Mouse (Mus musculus) forebrain, embryonic 12.5 days (tissue): Measurements from ENCODE around the gene Dchs1. TPM values are rescaled to one million over a fixed set of nuclear protein-coding genes. Genes with fewer than 3 reads are reported as not detected.

Source experiments
- ATAC-seq: fragments of 200-750 bp; cut with Nextera tagmentation; 2 replicates; pipeline ENCODE4 v1.8.0; 2017; ENCODE audit warnings: moderate TSS enrichment; ENCODE audit not compliant: low FRiP score
- H3K27ac ChIP-seq: fragments of 300-500 bp; sonication (generic); 2 replicates; pipeline ENCODE4 v1.5.1; 2016; ENCODE audit warnings: mild to moderate bottlenecking
- H3K27me3 ChIP-seq: fragments of 300-500 bp; sonication (generic); 2 replicates; pipeline ENCODE4 v1.6.1; 2016; ENCODE audit warnings: mild to moderate bottlenecking
- H3K36me3 ChIP-seq: fragments of 300-500 bp; sonication (generic); replicated peaks from 2 replicates; pipeline ENCODE4 v1.6.1; 2016; ENCODE audit warnings: mild to moderate bottlenecking
- H3K4me1 ChIP-seq: fragments of 300-500 bp; sonication (generic); 2 replicates; pipeline ENCODE4 v1.6.1; 2016
- H3K4me2 ChIP-seq: fragments of 300-500 bp; sonication (generic); 2 replicates; pipeline ENCODE4 v1.6.1; 2016; ENCODE audit warnings: mild to moderate bottlenecking, moderate library complexity
- H3K4me3 ChIP-seq: fragments of 300-500 bp; sonication (generic); replicated peaks from 2 replicates; pipeline ENCODE4 v1.5.1; 2016; ENCODE audit warnings: mild to moderate bottlenecking
- H3K9ac ChIP-seq: fragments of 300-500 bp; sonication (generic); 2 replicates; pipeline ENCODE4 v1.6.1; 2016; ENCODE audit warnings: mild to moderate bottlenecking
- H3K9me3 ChIP-seq: fragments of 300-500 bp; sonication (generic); 2 replicates; pipeline ENCODE4 v1.6.1; 2016
- WGBS: fragments of 180-500 bp; shearing (Covaris S2); methylation state at CpG from one replicate; pipeline ENCODE4 v1.1.7; 2016; 5-methylcytosine and 5-hydroxymethylcytosine counted together
- polyA plus RNA-seq: library from polyadenylated mRNA; unstranded; fragments of >200 nt; fragmentation: Nextera tagmentation; extraction: Ambion mirVana; gene quantifications from 2 replicates; pipeline ENCODE4 v1.2.1, GENCODE M21; 2016

Gene Dchs1
- 22.9 and 25.0 TPM in 2 replicates for polyA plus RNA-seq

DNA sequence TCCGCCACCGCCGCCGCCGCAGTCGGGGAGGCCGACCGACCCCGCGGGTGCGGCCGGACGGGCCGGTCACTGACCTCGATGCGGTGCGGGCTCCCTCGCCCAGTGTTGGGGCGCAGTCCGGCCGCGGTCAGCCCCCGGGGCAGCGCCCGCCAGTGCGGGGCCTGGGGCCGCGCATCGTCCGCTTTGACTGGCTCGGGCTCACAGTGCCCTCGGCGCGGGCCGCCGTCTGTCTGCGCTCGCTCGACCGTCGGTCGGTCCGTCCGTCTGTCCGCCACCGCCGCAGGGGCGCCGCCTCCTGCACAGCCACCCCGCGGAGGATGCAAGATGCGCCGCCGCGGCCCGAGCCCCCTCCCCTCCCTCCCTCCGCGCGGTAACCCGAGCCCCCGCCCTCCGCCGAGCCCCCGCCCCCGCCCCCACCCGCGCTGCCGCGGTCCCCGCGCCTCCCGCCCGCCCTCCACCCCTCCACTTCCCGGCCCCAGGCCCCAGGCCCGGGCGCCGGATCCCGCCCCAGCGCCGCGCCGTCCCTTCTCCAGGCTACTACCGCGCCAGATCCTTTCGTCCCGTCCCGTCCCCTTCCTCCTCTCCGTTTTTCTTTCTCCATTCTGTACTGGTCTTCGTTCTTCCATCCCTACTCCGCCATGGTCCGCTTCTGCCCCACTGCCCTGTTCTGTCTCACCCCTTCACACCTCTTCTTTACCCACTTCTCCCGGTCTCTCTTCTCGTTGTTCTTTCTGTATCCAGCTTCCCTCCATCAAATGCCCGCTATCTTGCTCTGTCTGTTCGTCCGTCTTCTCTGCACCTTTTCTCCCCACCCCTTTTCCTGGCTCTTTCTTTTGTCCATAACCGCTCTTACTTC is at the start of gene Dchs1:
Dchs1 (minus strand) TSS at position 370 of the 856 bp plus-strand sequence.
- Histone ChIP-seq H3K4me1 (peaks cover 46% of the 10 kb centered on the region), H3K27me3 (no peaks in the 10 kb centered on the region)
- ATAC-seq = peak; percentile 80

DNA sequence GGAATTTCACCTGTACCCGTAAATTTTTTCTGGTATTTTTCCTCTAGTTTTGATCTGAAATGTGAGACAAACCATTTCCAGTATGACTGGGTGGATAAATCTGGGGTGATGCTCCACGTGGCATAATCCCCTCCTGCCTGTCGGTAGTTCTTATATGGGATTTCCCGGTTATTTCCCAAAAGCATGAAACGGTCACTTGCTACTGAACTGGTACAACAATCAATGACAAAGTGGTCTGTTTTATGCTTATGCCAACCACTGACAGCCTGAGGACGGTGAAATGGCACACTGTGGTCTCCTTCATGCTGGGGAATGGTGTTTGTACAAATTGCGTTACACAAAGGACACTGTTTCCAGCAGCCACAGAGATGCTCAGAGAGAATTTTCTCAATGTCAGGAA is 36.8 kb upstream of the Dchs1 start:
- no peak for ATAC-seq
- no peak overlapping the region for H3K4me2 ChIP-seq
- no peaks in the 10 kb centered on the region for H3K9me3 ChIP-seq
- H3K9ac ChIP-seq = no peak overlapping the region
- H3K36me3 ChIP-seq = no peaks in the 10 kb centered on the region
- no peak overlapping the region for H3K4me3 ChIP-seq
- no peaks in the 10 kb centered on the region for H3K4me1 ChIP-seq
- no peak overlapping the region for H3K27ac ChIP-seq
- H3K27me3 ChIP-seq = no peaks in the 10 kb centered on the region
- WGBS = 86% methylated on average over 7 of the region's 7 CpGs

More for the DNA sequence above, at the start of gene Dchs1:
- H3K4me2 ChIP-seq = peak within 1 kb of the TSS; percentile 78
- peak within 1 kb of the TSS; percentile 95 for H3K27ac ChIP-seq
- WGBS = 1% methylated on average over 71 of the region's 97 CpGs
- H3K9me3 ChIP-seq = no peaks in the 10 kb centered on the region
- H3K36me3 ChIP-seq = peaks cover 19% of the 10 kb centered on the region; the same call in 1 of the 2 replicates
- H3K9ac ChIP-seq = peak within 1 kb of the TSS; percentile 99
- peak within 1 kb of the TSS; percentile 95 for H3K4me3 ChIP-seq

DNA sequence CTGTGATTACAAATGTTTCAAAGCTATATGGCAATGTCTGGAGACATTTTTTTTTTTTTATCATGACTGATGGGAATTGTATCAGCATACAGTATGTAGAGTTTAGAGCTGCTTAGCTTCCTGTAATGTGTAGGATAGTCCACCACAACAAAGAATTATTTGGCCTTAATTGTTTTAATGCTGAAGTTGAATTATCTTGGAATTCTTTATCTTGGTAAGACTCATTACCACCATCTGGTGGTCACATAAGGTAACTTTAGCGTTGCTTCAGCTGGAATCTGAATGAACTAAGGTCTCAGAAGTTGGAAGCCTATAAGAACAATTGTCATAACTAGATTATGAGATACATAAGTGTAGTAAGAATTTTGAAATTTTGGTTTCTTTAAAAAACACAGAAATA is 31.0 kb upstream of the Dchs1 start:
- no peaks in the 10 kb centered on the region for H3K36me3 ChIP-seq
- no peaks in the 10 kb centered on the region for H3K4me1 ChIP-seq
- 2% methylated on average over 1 of the region's 1 CpGs for WGBS
- H3K4me3 ChIP-seq = no peak overlapping the region
- no peaks in the 10 kb centered on the region for H3K27me3 ChIP-seq
- H3K27ac ChIP-seq = no peak overlapping the region
- H3K4me2 ChIP-seq = no peak overlapping the region
- no peak overlapping the region for H3K9ac ChIP-seq
- ATAC-seq = no peak
- no peaks in the 10 kb centered on the region for H3K9me3 ChIP-seq

DNA sequence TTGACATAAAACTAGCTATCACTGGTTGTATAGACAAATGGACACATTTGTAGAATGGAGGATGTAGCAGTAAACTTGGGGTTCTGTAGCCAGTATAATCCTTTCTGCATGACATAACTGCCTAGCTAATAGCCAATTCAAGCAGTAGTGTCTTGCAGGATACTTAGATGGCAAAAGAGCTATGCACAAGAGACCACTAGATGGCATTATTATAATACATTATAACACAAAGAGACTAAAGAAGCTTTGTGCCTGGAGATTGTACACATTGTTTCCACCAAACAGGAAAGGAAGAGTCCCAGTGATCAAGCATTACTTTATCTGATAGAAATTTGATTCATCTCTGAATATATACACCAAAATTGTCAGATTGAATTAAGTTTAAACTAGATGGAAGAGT is 29.3 kb upstream of the Dchs1 start:
- Histone ChIP-seq H3K36me3 (no peaks in the 10 kb centered on the region), H3K4me3 (no peak overlapping the region), H3K27ac (no peak overlapping the region), H3K4me1 (no peaks in the 10 kb centered on the region), H3K9ac (no peak overlapping the region), H3K27me3 (no peaks in the 10 kb centered on the region), H3K9me3 (no peaks in the 10 kb centered on the region), H3K4me2 (no peak overlapping the region)
- no peak for ATAC-seq

DNA sequence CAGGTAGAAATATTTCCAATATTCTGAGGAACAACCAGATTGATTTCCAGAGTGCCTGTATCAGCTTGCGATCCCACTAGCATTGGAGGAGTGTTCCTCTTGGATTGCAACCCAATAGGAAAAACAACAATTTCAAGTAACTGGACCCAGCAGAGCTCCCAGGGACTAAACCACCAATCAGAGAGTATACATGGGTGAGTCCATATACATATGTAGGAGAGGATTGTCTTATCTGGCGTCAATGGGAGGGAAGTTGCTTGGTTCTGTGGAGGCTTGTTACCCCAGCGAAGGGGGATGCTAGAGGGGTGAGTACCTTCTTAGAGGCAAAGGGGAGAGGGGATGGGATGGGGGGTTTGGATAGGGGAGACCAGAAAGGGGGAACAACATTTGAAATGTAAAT is 25.9 kb upstream of the Dchs1 start:
- ATAC-seq = no peak
- 81% methylated on average over 3 of the region's 3 CpGs for WGBS
- no peak overlapping the region for H3K4me3 ChIP-seq
- no peaks in the 10 kb centered on the region for H3K27me3 ChIP-seq
- H3K4me2 ChIP-seq = no peak overlapping the region
- H3K9me3 ChIP-seq = no peaks in the 10 kb centered on the region
- peaks cover 13% of the 10 kb centered on the region for H3K4me1 ChIP-seq
- peaks cover 15% of the 10 kb centered on the region for H3K36me3 ChIP-seq
- no peak overlapping the region for H3K9ac ChIP-seq
- no peak overlapping the region for H3K27ac ChIP-seq

DNA sequence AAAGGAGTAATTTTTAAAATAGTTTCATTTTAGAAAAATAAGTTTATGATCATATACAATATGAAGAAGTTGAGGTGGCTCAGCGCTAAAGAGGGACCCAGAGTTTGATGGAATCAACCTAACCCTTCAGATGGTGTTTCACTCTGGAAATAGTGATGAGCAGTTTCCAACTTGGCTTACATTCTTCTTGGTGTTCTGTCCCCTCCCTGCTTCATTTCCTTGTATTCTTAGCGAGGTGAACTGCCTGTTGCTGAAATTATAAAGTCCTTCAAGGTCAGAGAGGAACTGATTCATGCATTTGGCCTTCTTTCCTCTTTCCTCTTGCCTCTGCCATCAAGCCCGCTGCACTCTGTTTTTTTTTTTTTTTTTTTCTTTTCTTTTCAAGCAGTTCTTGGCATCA is 25.1 kb upstream of the Dchs1 start:
- no peaks in the 10 kb centered on the region for H3K9me3 ChIP-seq
- 91% methylated on average over 3 of the region's 3 CpGs for WGBS
- ATAC-seq = no peak

DNA sequence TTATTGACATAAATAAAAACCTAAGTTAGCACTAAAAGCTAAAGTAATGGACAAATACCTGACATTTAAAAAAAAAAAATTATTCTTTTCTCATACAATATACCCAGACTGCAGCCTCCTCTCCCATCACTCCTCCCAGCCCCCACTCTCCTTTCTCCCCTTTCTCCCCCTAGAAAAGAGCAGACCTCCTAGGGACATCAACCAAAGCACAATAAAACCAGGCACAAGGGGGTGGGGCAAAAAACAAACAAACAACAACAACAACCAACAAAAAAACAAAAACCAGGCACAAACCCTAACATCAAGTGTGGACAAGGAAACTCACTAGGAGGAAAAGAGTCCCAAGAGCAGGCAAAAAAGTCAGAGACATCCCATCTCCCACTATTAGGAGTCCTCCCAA is 24.1 kb upstream of the Dchs1 start:
- no peak overlapping the region for H3K9ac ChIP-seq
- H3K4me2 ChIP-seq = 0 out of 2 replicates have a peak overlapping the region, but pooled peaks have one; percentile 13
- ATAC-seq = peak; percentile 25; the same call in 1 of the 2 replicates
- peaks cover 26% of the 10 kb centered on the region for H3K36me3 ChIP-seq
- no peak overlapping the region for H3K27ac ChIP-seq
- peaks cover 13% of the 10 kb centered on the region for H3K4me1 ChIP-seq
- no peaks in the 10 kb centered on the region for H3K27me3 ChIP-seq
- no peaks in the 10 kb centered on the region for H3K9me3 ChIP-seq
- H3K4me3 ChIP-seq = no peak overlapping the region

More for the DNA sequence above, 25.1 kb upstream of the Dchs1 start:
- Histone ChIP-seq H3K4me1 (peaks cover 13% of the 10 kb centered on the region), H3K27me3 (no peaks in the 10 kb centered on the region), H3K36me3 (peaks cover 22% of the 10 kb centered on the region), H3K4me2 (no peak overlapping the region), H3K4me3 (no peak overlapping the region), H3K27ac (no peak overlapping the region), H3K9ac (no peak overlapping the region)

DNA sequence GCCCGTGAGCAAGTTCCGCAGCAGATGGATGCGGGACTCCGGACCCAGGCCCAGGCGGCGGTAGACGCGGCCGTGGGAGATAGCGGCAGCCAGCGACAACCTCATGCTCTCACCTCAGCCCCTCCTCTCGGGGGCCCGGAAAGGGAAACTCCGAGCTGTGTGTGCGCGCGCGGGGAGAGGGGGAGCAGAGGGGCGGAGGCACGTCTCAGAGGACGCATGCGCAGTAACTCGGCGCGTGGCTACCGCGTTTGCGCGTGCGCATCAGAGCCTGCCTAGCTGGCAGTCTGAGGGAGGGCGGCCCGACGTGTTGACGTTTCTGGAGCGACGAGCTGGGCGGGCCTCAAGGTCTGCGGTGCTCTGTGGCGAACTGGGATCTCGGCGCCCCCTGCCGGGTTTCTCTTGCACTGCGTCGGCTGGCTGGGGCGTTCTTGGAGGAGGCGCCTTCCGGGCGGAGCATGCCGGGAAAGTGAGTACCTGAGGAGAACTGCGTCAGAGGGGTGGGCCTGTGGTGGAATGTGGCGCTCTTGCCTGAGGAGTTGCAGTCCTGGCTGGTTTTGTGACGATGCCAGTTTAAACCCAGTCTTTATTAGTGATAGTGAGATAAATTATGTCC is 23.5 kb upstream of the Dchs1 start, which contains the start of gene Mrpl17:
Mrpl17 (minus strand) TSS at position 223 of the 613 bp plus-strand sequence.
- under 1% methylated on average over 52 of the region's 52 CpGs for WGBS
- Histone ChIP-seq H3K9ac (peak within 1 kb of the TSS; percentile 93), H3K9me3 (no peaks in the 10 kb centered on the region), H3K27ac (peak within 1 kb of the TSS; percentile 87), H3K4me2 (peak within 1 kb of the TSS; percentile 73), H3K27me3 (no peaks in the 10 kb centered on the region), H3K36me3 (peaks cover 26% of the 10 kb centered on the region), H3K4me1 (peaks cover 13% of the 10 kb centered on the region), H3K4me3 (peak within 1 kb of the TSS; percentile 74)
- ATAC-seq = peak; percentile 97

DNA sequence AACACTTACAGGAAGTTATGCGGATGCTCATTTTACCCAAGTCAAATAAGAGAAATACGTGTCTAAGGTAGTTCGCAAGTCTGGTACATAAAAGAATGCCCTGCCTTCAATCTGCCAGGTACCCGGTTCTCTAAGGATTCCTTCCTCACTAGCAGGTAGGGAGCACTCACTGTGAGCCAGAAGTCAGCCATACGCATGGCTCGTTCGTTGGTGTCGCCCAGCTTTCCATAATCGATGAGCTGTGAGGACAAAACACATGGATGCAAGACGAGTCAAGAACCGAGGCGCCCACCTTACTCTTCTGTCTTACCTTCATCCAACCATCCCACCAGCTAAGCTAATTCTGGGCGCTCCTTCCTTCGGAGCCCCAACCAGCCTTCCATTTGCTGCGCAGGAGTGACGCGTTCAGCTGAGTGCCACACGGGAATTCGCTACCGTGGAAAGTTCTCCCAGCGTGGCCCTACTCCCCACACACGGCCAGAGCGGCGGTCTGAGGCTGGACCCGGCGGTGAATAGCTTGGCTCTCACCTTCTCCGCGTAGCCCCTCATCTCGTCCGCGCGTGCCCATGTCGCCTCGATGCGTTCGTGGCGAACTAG is 22.9 kb upstream of the Dchs1 start:
- Histone ChIP-seq H3K27ac (peak overlapping the region; percentile 87), H3K9me3 (no peaks in the 10 kb centered on the region), H3K4me1 (peaks cover 13% of the 10 kb centered on the region), H3K4me2 (peak overlapping the region; percentile 73), H3K4me3 (peak overlapping the region; percentile 74), H3K9ac (peak overlapping the region; percentile 93), H3K36me3 (peaks cover 26% of the 10 kb centered on the region), H3K27me3 (no peaks in the 10 kb centered on the region)
- 6% methylated on average over 37 of the region's 37 CpGs for WGBS
- ATAC-seq = no peak; the same call in 1 of the 2 replicates

DNA sequence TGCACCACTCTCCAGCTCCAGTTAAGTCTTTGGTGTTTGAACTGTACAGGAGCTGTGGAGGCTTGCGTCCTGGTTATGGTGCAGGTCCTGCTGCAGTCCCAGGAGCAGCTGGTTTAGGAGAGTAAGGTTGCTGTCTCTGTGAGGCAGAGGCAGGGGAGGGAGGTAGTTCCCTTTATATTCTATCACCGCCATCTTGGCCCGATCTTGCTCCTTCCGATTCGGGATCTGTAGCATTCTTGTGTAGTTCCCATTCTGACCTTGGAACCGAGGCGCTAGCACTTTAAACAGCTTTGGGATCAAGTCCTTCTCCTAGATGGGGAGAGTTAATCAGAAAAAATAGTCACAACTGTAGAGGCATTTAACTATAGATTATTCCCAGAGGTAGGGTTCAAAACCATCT is 22.4 kb upstream of the Dchs1 start:
- Histone ChIP-seq H3K4me2 (peak overlapping the region; percentile 73), H3K9ac (peak overlapping the region; percentile 93), H3K4me1 (peaks cover 13% of the 10 kb centered on the region), H3K9me3 (no peaks in the 10 kb centered on the region), H3K27me3 (no peaks in the 10 kb centered on the region), H3K36me3 (peaks cover 26% of the 10 kb centered on the region), H3K4me3 (peak overlapping the region; percentile 74), H3K27ac (no peak overlapping the region)
- 79% methylated on average over 7 of the region's 7 CpGs for WGBS
- no peak for ATAC-seq

DNA sequence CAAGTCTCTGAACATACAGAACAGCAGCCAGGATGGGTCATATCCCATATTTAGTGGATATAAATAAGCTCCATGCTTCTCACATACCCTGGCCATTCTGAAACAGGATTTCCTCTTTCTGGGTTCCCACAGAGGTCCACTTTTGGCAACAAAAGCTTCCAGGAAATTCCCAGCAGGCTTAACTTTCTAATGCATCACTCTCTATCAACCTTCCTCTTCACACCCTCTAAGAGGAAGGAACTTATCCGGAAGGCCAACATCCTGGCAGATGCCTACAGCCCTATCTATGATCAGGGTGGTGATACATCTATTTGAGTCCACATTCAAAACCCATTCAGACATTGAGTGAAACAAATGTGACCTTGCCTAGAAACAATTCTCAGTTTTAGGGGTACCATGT is 20.9 kb upstream of the Dchs1 start:
- no peaks in the 10 kb centered on the region for H3K9me3 ChIP-seq
- no peak for ATAC-seq
- H3K4me1 ChIP-seq = peaks cover 13% of the 10 kb centered on the region
- 95% methylated on average over 1 of the region's 1 CpGs for WGBS
- H3K4me2 ChIP-seq = no peak overlapping the region
- H3K27ac ChIP-seq = no peak overlapping the region
- H3K9ac ChIP-seq = no peak overlapping the region
- no peaks in the 10 kb centered on the region for H3K27me3 ChIP-seq
- peaks cover 26% of the 10 kb centered on the region for H3K36me3 ChIP-seq
- H3K4me3 ChIP-seq = no peak overlapping the region

DNA sequence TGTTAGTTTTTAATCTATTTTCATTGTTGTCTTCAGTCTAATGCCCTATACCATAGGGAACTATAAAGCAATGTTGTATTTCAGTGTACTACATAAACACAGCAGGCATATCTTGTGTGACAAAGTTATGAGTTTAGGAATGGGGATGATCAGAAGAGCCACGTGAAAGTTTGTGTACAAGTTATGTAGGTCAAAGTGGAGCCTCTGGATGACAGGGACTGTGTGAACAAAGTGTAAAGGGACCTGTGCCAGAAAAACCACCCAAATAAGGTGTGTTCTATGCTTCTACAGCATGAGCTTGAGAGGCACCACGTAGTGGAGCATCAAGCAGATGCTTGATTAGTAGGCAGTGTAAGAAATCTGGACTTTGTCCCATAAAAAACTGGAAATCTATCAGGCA is 19.3 kb upstream of the Dchs1 start:
- ATAC-seq = no peak
- 68% methylated on average over 2 of the region's 2 CpGs for WGBS
- no peak overlapping the region for H3K4me2 ChIP-seq
- H3K27ac ChIP-seq = no peak overlapping the region
- H3K9ac ChIP-seq = no peak overlapping the region
- H3K27me3 ChIP-seq = no peaks in the 10 kb centered on the region
- H3K4me3 ChIP-seq = no peak overlapping the region
- H3K9me3 ChIP-seq = no peaks in the 10 kb centered on the region
- peaks cover 13% of the 10 kb centered on the region for H3K4me1 ChIP-seq
- peaks cover 26% of the 10 kb centered on the region for H3K36me3 ChIP-seq
